Mouse (Mus musculus) right cerebral cortex, postnatal 25 days (tissue): ENCODE data around the gene Arhgap18.

ENCODE experiments used
- DNase-seq: peaks from one replicate; pipeline ENCODE4 v3.0.0; 2022

Gene Arhgap18

DNA sequence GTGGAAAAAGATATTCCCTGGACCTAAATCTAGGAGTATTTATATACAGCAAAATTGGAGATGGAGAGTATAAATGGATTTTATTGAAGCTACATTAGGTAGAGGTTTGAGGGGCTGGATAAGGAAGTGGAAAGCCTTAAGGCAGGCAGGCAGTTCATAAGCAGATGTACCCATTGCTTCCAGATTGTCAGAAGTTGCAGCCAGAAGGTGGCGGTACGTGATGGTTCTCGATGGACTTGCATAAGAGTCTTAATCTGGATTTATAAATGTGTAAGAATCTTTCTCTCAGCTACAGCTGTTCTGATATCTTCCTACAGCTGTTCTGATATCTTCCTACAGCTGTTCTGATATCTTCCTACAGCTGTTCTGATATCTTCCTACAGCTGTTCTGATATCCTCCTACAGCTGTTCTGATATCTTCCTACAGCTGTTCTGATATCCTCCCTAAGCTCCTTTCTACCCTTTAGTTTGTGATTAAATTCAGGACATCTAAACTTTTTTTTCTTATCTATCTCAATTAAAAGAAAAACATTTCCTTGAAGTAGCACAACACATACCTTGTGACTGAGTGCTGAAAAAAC is 79.5 kb downstream of the Arhgap18 start:
- DNase-seq = no peak

DNA sequence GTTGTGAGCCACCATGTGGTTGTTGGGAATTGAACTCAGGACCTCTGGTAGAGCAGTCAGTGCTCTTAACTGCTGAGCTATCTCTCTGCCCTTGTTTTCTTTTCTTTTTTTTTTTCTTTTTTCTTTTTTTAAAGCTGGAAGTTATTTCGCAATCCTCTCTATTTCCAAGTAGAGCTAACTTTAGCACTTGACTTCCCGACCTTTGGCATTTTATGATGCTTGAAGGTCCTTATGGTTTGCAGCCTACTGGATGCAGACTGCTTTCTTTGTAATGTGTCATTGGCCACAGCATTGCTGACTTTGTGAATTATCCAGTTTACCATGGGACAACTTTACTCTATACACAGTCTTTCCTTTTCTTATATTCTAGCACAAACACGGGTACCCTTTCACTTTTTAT is 80.2 kb downstream of the Arhgap18 start:
- DNase-seq = no peak

DNA sequence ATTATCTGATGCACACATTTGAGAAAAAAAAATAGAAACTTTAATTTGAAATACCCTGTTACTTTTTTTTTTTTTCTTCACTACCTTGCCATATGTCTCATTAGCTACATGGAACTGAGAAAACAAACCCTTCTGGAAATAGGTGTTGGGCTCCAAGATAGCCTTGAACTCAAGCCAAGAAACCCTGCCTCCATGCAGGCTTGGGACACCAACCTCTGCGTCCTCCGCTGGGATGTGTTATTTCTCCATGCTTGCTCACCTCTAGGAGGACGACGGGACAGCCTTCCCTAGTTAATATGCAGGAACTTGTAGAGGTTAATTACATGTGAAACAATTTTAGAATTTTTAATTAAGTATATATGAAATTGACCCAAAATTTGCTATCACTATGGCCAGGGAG is 96.1 kb downstream of the Arhgap18 start:
- DNase-seq = no peak

DNA sequence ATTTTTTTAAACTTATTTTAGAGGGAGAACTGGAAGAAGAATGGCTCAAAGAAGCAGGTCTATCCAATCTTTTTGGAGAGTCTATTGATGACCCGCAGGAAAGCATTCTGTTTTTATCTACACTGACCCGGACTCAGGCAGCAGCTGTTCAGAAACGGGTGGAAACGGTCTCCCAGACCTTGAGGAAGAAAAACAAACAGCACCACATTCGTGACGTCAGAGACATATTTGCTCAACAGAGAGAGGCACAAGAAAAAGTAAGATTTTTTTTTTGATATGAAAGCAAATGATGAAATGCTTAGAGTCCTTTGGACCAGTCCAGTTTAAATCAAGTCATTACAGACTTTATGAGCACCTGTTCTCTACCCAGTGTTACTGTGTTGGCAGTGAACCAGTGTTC is 96.6 kb downstream of the Arhgap18 start:
- no peak for DNase-seq

DNA sequence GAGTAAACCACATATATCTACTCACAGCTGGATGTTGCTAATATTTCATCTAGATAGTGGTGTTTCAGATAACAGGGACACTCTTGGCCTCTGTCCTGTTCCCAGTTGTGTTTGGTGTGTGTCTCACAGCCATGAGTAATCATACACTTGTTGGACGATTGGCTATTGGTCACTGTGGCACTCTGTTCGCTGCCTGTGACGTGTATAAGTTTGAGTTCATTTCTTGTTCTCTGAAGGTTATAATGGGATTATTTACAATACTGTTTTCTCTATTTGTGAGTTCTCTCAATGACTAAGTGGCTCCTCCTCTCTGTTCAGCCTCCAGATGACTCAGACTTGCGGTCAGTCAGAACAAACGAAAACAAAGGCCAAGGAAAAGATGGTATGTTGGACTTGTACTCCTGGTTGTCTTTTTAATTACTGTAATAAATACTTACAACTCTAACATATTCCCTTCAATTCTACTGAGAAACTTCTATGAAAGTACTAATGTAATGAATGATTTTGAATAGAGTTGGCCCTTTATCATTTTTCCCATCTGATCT is 101.4 kb downstream of the Arhgap18 start:
- DNase-seq = no peak

DNA sequence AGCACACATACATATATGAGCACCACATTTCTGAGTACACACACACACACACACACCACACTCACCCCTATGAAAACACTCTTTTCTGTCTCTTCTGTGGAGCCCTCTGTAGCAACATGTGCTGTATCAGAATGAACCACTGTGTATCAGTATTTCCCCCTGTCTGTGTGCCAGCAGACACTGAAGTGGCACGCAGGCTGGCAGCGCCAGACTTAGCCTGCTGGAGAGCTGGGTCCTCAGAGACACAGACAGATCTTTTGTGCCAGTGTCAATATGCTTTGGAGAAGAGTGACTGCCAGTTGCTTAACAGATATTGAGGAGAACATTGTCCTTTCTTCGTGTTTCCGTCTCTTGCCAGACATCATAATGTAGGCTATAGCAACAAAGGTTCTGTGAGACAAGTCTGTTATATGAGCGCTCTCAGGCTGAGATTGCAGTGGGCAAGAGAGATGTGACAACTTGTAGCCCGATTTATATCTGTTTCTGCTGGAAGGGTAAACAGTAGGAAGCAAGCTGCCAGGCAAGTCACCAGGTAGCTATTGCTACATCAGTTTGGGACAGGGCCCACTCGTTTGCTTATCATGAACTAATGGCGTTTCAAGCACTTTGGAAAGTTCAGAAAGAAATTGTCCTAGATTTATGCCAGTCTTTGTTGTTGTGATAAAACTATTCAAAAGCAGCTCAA is 102.8 kb downstream of the Arhgap18 start:
- no peak for DNase-seq

DNA sequence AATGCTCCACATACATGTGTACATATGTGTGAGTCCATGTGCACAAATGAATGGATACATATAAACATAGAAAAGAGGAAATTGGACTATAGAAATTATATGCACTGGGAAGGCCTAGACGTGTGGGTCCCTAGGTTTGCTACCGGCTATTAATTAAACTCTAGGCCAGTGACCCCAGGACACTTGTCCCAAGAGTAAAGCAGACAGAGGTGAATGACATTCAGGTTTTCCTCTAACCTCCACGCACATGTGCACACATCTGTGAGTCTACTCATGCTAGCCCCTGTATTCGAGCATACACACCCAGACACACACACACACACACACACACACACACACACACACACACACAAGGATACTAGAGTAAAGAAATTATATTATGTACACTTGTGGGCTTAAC is 104.4 kb downstream of the Arhgap18 start:
- DNase-seq = no peak

DNA sequence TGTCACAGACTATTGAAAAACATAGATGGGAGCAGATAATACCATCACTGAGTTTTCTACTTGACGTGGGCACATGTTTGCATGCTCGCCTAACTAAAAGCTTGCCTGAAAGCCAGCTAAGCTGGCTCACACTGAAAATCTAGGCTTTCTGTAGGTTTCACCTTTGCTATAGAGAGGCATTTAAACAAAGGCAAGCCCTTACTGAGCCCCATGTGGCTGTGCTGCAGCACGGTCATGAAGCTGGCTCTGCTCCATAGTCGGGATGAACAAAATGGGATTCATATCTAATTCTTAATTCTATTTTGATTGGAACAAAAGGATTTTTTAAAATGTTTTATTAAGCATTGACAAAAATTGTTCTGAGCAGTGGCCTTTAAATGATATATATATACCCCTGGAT is 105.3 kb downstream of the Arhgap18 start:
- DNase-seq = no peak

DNA sequence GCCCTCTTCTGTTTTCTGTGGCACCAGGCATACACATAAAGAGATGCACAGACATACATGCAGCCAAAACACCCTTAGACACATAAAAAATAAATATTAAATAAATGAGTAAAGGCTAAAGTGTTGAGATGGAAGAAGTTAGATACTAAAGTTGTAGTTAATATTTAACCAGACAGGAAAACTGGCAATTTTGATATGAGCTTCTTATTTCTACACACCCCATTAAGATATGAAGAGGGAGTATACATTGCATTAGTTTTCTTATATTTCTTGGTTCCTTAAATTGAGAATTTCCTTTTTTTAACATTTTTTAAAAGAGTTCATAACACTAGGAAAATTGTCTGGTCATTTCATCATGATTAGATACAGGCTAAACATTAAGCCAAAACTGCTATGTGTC is 108.0 kb downstream of the Arhgap18 start:
- DNase-seq = no peak

DNA sequence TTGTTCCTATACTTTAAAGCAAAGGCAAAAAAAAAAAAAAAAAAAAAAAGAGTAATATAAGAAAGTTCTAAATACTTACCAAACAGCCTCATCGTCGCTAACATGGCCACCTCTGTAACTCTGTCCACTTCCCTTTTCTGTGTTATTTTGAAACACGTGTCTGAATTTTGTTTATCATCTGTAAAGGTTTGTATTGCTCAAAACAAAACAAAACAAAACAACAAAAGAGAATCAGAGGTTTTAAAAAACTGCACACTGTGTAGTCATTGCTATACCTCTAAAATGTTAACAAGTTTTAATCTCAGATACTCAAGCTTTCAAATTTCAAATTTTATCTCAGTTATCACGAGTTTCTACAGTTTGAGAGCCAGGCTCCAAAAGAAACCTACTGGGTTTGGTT is 109.0 kb downstream of the Arhgap18 start:
- DNase-seq = no peak

DNA sequence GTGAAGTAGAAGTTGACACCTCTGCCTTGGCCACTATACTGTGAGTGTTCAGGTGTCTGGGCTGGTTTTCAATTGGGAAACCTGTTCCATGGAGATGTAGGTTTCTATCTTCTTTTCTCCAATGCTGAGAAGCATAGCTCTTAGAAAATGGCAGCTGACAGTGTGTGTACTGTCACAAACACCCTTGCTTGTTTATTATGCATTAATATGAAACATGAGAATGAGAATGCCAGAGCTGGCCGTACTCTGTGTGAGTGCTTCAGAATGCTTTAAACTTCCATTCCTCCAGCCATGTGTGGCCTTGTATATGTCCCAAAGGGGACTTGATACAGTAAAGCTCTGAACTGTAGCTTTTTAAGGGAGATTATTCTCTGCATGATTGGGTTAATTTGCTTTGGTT is 110.8 kb downstream of the Arhgap18 start:
- DNase-seq = no peak

DNA sequence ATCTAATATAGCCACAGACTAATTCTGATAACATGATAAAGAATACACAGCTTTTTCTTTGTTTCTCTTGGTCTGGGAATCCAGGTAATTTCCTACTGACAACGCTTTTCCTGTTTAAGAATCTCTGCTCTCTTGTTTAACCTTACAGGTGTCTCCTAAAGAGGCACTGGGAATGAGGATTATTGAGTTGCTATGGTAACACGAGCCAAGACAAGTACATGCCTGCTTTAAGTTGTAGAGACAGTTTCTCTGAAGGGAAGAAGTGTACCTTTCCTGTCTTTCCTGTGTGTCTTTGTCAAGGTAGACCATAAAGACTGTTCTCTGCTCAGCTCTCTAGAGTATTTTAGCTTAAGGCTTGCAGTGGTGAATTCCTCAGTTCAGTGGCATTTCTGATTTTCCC is 117.6 kb downstream of the Arhgap18 start:
- DNase-seq = no peak

DNA sequence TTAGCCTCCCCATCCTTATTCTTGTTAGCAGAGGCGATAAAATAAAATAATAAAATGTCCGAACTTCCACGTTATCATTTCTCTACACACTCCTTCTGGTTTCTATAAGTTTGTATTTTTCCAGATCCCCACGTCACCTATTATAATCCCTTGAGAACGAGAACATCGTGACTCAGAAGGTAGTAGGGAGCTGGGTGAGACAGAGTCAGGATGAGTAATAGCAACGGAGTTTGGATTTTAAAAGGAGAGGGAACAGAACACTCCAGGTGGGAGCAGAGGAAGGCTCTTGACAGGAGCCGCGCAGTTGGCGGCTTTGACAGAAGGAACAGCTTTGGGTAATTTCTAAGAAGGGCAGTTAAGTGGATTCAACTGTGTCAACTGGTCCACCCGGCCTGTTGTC is 124.1 kb downstream of the Arhgap18 start:
- peak; percentile 11 for DNase-seq

DNA sequence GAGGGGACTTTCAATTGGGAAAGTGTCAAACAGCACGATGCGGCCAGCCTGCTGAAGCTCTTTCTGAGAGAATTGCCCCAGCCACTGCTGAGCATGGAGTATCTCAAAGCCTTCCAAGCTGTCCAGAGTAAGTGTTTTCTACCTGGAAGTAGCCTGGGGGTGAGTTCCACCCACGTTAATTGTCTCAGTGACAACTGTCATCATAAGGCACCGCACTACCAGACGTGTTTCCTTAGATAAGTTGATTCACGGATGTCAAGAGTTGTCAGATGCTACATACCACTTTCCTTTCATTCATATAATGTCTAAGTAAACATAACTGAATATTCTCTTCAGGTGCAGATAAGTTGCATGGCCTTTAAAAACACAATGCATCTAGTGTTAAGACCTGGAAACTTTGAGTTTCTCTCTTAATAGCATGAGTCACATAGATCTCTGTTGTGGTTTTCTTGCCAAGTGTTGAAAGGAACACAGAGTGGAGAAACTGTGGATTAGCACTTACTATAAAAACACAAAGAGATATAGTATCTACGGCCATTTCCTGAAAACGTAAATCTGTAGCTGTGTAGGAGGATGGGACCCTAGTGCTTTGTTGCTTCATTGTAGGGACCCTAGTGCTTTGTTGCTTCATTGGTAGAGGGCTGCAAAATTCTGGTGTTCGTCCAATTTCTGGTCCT is 125.8 kb downstream of the Arhgap18 start:
- DNase-seq = no peak

DNA sequence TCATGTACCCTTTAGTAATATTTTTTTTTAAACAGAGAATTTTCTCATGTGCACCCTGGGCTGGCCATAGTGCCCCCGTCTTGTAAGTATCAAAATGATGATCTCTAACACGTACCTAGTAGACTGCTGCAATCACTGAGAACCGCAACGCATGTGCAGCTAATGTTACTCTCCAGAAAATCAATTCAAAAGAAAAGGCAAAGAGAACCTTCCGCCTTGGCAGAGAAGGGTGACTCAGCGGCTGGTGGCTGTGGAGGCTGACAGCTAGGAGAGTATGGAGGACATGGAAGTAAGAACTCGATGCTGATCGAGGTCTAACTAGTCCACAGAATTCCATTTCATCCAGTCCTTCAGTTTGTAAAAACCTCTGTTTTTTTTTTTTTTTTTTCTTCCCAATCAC is 131.7 kb downstream of the Arhgap18 start:
- DNase-seq = no peak

DNA sequence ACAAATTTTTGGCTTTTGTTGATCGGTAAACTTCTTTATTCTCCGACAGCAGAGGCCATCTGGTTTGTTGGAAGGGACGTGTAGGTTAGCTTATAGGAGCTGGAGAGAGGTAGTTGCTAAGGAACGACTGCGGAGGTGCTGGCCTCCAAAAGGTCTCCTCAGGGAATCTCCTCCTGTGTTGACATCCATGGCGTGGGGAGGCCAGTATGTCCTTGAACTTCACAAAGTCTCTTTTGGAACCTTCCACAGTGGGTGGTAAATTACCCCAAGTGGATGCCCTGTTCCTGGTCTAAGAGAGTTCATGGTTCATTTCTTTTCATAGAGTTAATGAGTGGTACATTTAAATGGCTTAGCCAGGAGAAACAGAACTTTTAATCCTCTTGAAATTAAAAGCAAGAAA is 136.0 kb downstream of the Arhgap18 start:
- DNase-seq = no peak

DNA sequence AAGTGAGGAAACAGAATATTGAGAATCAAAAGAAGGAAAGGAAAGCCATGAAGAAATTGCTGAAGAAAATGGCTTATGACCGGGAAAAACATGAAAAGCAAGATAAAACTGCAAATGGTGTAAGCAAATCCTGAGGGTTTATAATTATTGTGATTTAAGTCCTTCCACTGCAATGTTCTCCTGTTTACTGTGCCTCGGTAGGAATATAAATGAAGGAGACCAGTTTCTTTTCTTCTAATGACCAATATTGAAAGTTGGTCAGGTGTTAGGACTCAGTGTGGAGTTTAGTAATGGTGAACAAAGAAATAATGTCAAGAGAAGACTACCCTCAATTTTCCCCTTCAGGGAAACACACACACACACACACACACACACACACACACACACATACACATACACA is 136.5 kb downstream of the Arhgap18 start:
- no peak for DNase-seq

DNA sequence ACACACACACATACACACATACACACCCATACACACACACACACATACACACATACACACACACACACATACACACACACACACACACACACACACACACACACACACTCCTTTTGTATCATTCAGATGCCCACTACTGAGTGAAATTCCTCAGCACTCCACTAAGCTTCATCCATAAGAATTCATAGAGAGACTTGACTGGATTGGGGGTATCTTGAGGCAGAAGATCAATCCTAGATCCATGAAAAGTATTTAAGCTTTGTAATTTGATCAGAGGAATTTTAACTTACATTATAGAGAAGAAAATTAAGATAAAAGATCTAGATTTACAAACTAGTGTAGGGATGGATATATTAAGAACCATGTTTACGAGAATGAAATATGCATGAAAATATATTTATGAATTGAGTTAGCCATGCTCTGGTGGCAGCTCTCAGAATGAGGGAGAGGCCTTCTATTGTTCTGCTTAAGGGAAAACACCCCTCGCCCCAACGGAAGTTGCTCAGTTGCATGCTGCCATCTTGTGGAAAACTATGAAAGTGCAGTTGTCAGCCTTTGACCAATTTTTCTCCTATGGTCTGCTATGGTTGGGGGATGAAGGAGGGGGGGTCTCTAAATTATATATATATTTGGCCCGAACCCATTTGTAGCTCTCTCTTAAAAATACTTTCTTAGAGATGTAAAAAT is 137.2 kb downstream of the Arhgap18 start:
- peak; percentile 45 for DNase-seq

DNA sequence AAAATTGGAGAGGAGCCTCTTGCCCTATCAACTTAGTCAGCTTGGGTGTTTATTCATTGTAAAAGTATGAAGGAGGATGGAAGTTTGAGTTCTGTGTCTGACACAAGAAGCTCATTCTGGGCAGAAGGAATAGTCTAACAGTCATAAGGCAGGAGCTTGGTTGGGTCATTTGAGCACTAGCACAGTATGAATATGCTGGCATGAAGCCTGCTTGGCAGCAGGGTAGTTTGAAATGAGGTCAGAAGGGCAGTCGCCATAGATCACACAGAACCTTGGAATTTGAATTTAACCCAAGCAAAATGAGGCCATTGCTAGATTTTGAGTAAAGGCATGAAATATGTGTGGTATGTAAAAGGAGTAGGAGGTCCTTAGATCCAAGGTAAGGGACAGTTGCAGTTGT is 139.9 kb downstream of the Arhgap18 start:
- no peak for DNase-seq

DNA sequence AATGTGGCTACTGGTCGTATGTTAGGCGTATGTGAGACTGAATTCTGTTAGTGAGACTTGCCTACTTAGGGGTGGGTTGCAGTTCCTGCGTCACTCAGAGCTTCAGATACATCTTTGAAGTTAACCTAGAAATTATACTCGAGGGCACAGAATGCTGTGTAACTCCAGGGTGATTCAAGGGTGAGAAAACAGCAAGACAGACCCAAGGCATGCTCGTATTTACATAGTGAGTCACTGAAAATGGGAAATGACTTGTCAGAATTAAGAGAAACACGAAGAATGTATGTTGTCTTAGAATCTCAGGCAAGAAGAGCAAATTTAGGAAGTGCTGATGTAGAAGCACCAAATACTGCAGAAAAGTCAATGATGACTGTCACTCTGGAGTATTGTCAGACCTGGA is 142.5 kb downstream of the Arhgap18 start:
- no peak for DNase-seq

DNA sequence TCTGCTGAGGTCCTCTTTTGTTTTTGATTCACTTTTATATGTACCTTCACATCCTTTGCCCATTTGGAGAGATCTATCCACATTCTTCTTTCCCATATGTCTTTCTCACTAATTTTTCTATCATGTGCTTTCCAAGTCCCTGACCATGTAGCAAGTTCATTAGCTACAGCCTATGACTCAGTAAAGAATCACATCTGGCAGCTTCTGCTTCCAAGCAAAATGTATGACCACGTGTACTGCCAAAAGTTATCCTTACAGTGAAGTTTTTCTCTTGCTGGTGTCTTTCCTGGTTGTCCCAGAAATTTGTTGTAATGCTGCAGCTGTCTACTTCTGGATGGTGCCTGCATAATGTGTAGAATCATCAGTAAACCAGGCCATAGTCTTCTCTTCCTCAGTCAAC is 147.2 kb downstream of the Arhgap18 start:
- no peak for DNase-seq

DNA sequence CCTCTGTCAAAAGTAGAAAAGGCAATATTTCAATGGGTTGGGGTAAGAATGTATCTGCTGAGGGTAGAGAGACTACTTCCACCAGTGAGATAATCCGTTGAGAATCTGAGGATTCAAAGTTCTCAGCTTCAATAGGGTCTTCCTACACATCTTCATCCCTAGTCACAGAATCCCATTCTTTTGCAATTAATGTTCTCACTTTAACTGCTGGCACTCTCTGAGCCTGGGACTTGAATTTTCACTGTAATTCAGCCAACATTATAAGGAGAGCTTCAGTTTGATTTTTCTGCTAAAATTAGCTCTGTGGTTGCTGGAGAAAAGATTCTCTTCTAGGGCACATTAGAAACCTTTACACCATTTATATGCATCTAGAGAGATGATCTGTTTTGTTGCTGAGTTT is 150.6 kb downstream of the Arhgap18 start:
- DNase-seq = no peak

DNA sequence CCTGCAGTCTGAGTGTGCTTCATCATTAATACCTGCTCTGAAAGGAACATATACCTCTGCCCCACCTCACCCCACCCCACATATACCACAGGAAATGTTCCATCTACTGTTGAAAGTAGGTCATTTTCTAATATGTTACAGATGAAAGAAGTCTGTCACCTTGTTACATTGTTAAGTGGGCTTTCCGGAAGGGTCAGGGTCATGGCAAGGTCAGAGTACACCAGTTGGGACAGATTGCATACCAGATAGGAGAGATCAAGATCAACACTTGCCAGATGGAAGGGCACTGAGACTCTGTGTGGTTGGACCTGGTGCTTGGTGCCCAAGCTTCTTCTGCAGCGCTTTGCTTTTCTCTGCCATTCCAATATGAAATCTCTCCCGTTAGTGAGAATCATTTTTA is 158.0 kb downstream of the Arhgap18 start:
- DNase-seq = no peak
